Comparison of ENCODE assay signal across 8 mouse cellular contexts in genomic region chr5:33272845-33273776, GRCm38 (mm10). TPM values are rescaled to one million over a fixed set of nuclear protein-coding genes. Genes with fewer than 3 reads are reported as not detected.
DNase-seq lines count a peak whose midpoint lies in the region; ATAC-seq and TF ChIP-seq lines count a peak whose summit lies in the region.

No protein-coding gene starts in this region.

- no peaks in the 10 kb centered on the region for H3K9me3 ChIP-seq in lung, embryonic 14.5 days (ENCODE audit: low read depth, low read length)
- no peaks in the 10 kb centered on the region for H3K9me3 ChIP-seq in hindbrain, embryonic 12.5 days (replicated peaks)
- H3K9me3 ChIP-seq in midbrain, embryonic 14.5 days (ENCODE audit: control insufficient read depth, low read length) = no peaks in the 10 kb centered on the region

- no peak for DNase-seq in lung, embryonic 14.5 days
- no peak for DNase-seq in lung, adult 18-20 months
- no peak for DNase-seq in midbrain, embryonic 14.5 days
- DNase-seq in right cerebral cortex, postnatal 4 days = no peak
- no peak for DNase-seq in frontal cortex, postnatal 25 days (ENCODE audit: low spot score in 2 of 2)
- no peak for DNase-seq in adrenal gland, adult 2 months

- 65% methylated on average over 7 of the region's 7 CpGs for WGBS in lung, embryonic 14.5 days
- WGBS in hindbrain, embryonic 12.5 days = 71% methylated on average over 7 of the region's 7 CpGs
- 83% methylated on average over 7 of the region's 7 CpGs for WGBS in midbrain, embryonic 14.5 days

- no peaks in the 10 kb centered on the region for H3K27me3 ChIP-seq in lung, embryonic 14.5 days (ENCODE audit: insufficient read depth, low read length)
- H3K27me3 ChIP-seq in hindbrain, embryonic 12.5 days = no peaks in the 10 kb centered on the region
- no peaks in the 10 kb centered on the region for H3K27me3 ChIP-seq in midbrain, embryonic 14.5 days (ENCODE audit: control insufficient read depth, insufficient read depth, low read length)

- peaks cover 6% of the 10 kb centered on the region; the same call in 1 of the 2 replicates for H3K4me1 ChIP-seq in lung, embryonic 14.5 days (ENCODE audit: insufficient read depth)
- H3K4me1 ChIP-seq in hindbrain, embryonic 12.5 days = peaks cover 37% of the 10 kb centered on the region
- peaks cover 34% of the 10 kb centered on the region for H3K4me1 ChIP-seq in midbrain, embryonic 14.5 days (ENCODE audit: control insufficient read depth, insufficient read depth, low read length)

- peak overlapping the region; percentile 76 for H3K4me3 ChIP-seq in lung, embryonic 14.5 days (ENCODE audit: low read depth, low read length)
- peak overlapping the region; percentile 61 for H3K4me3 ChIP-seq in hindbrain, embryonic 12.5 days
- peak overlapping the region; percentile 91 for H3K4me3 ChIP-seq in midbrain, embryonic 14.5 days (replicated peaks; ENCODE audit: low read depth, low read length)

- TF ChIP-seq CTCF in lung, embryonic 14.5 days (IDR thresholded peaks at IDR 0.05; ENCODE audit: low read depth) = no peak

- peaks cover 38% of the 10 kb centered on the region for H3K36me3 ChIP-seq in lung, embryonic 14.5 days (ENCODE audit: insufficient read depth)
- peaks cover 30% of the 10 kb centered on the region for H3K36me3 ChIP-seq in hindbrain, embryonic 12.5 days
- H3K36me3 ChIP-seq in midbrain, embryonic 14.5 days (ENCODE audit: control insufficient read depth, insufficient read depth, low read length) = peaks cover 27% of the 10 kb centered on the region

- no peak for ATAC-seq in lung, embryonic 14.5 days (ENCODE audit: insufficient read depth)
- 0 out of 2 replicates have a peak, but pooled peaks have one; percentile 6 for ATAC-seq in common myeloid progenitor, adult 5-6 weeks (replicated peaks; ENCODE audit: low read depth, poor library complexity, severe bottlenecking)
- ATAC-seq in hindbrain, embryonic 12.5 days (ENCODE audit: low FRiP score) = no peak; the same call in 1 of the 2 replicates
- ATAC-seq in midbrain, embryonic 14.5 days (ENCODE audit: low FRiP score, low TSS enrichment) = no peak

- H3K4me2 ChIP-seq in lung, embryonic 14.5 days = peak overlapping the region; percentile 94
- peak overlapping the region; percentile 77 for H3K4me2 ChIP-seq in hindbrain, embryonic 12.5 days (replicated peaks)
- peak overlapping the region; percentile 89 for H3K4me2 ChIP-seq in midbrain, embryonic 14.5 days (ENCODE audit: low read length)

- H3K9ac ChIP-seq in lung, embryonic 14.5 days = peak overlapping the region; percentile 92
- peak overlapping the region; percentile 76 for H3K9ac ChIP-seq in hindbrain, embryonic 12.5 days
- peak overlapping the region; percentile 96 for H3K9ac ChIP-seq in midbrain, embryonic 14.5 days (replicated peaks; ENCODE audit: low read length)

- H3K27ac ChIP-seq in lung, embryonic 14.5 days (ENCODE audit: low read depth) = peak overlapping the region; percentile 95; the same call in 1 of the 2 replicates
- H3K27ac ChIP-seq in hindbrain, embryonic 12.5 days = peak overlapping the region; percentile 98; the same call in 1 of the 2 replicates
- peak overlapping the region; percentile 99 for H3K27ac ChIP-seq in midbrain, embryonic 14.5 days (replicated peaks; ENCODE audit: low read depth, low read length)

RNA-seq across cellular contexts. Expression of gene Ctbp1, which starts 1.7 kb away (rescaled TPM):
- 395 and 414 TPM in 2 replicates for polyA plus RNA-seq in lung, embryonic 14.5 days (2014; fragmentation: Nextera tagmentation; extraction: Ambion mirVana)
- 156 and 163 TPM in 2 replicates for total RNA-seq in common myeloid progenitor, adult 5-6 weeks (2017)
- 508 and 530 TPM in 2 replicates for polyA plus RNA-seq in hindbrain, embryonic 12.5 days (2016; fragmentation: Nextera tagmentation; extraction: Ambion mirVana)
- polyA plus RNA-seq in midbrain, embryonic 14.5 days (2014; fragmentation: Nextera tagmentation; extraction: Ambion mirVana) = 578 and 581 TPM in 2 replicates
- total RNA-seq in adrenal gland, adult 2 months (2021) = 100 to 1,000 TPM; 206 to 228 TPM
- 447 and 508 TPM in 2 replicates for polyA plus RNA-seq in adrenal gland, adult 2 months (2012; rRNA removed)

RNA-seq across cellular contexts. Expression of gene Spon2, which starts 54.9 kb away (rescaled TPM):
- 10.5 and 12.1 TPM in 2 replicates for polyA plus RNA-seq in lung, embryonic 14.5 days (2014; fragmentation: Nextera tagmentation; extraction: Ambion mirVana)
- 4.8 and 6.5 TPM in 2 replicates for total RNA-seq in common myeloid progenitor, adult 5-6 weeks (2017)
- polyA plus RNA-seq in hindbrain, embryonic 12.5 days (2016; fragmentation: Nextera tagmentation; extraction: Ambion mirVana) = 3.3 and 3.7 TPM in 2 replicates
- 0.50 and 1.6 TPM in 2 replicates for polyA plus RNA-seq in midbrain, embryonic 14.5 days (2014; fragmentation: Nextera tagmentation; extraction: Ambion mirVana)
- total RNA-seq in adrenal gland, adult 2 months (2021) = 1 to 10 TPM; 1.2 to 2.5 TPM
- polyA plus RNA-seq in adrenal gland, adult 2 months (2012; rRNA removed) = 2.6 and 2.8 TPM in 2 replicates
